Mouse (Mus musculus) telencephalon, adult 2 months (tissue): ENCODE results near the gene 1810010H24Rik.
A peak's percentile ranks its signal among the peaks of the same experiment; 100 is the strongest.
"Not testable (repeated sequence)": the region's sequence is repeated elsewhere in the genome, so short reads cannot be mapped to it uniquely, and the experiment has no call there.

Experiments
- DNase-seq: peaks from one replicate; pipeline ENCODE4 v3.0.0-alpha.2; 2011; ENCODE audit warnings: low read depth, low spot score

Gene 1810010H24Rik

GRCm38 (mm10) chr11:107012324-107013017 lies 13.0 kb upstream of the 1810010H24Rik start:
- peak; percentile 91 for DNase-seq

DNA sequence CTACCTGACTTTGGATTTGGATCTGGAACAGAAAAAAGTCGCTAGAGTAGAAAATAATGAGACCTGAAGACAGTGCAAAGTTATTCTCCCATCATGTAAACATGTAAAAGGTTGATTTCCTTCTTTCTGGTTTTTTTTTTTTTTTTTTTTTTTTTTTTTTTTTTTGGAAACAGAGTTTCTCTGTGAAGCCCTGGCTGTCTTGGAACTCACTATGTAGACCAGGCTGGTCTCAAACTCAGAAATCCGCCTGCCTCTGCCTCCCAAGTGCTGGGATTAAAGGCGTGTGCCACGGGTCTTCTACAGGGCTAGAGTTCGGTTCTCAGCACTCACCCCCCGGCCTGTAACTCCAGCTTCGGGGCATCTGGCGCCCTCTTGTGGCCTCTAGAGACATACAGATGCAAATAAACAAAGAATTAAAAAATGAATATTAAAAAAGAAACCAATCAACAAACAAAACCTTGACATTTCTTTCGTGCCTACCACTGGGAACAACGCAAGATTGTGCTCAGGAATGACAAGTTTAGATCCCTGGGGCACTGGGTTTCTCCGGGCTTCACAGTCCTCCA lies 11.4 kb upstream of the 1810010H24Rik start:
- DNase-seq, result no peak

GRCm38 (mm10) chr11:107014597-107015309 lies 10.7 kb upstream of the 1810010H24Rik start:
- no peak for DNase-seq

DNA sequence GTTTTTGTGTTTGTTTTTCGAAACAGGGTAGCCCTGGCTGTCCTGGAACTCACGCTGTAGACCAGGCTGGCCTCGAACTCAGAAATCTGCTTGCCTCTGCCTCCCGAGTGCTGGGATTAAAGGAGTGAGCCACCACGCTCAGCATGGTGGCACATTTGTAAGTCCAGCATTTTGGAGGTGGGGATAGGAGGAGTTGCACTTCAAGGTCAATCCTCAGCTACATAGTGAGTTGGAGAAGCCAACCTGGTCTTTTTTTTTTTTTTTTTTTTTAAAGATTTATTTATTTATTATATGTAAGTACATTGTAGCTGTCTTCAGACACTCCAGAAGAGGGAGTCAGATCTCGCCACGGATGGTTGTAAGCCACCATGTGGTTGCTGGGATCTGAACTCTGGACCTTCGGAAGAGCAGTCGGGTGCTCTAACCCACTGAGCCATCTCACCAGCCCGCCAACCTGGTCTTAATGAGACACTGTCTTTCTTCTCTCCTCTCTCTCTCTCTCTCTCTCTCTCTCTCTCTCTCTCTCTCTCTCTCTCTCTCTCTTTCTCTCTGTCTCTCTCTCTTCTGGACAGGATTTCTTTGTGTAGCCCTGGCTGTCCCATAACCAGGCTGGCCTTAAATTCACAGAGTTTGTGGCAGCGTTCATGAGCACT lies 9.8 kb upstream of the 1810010H24Rik start:
- not testable (repeated sequence) for DNase-seq

DNA sequence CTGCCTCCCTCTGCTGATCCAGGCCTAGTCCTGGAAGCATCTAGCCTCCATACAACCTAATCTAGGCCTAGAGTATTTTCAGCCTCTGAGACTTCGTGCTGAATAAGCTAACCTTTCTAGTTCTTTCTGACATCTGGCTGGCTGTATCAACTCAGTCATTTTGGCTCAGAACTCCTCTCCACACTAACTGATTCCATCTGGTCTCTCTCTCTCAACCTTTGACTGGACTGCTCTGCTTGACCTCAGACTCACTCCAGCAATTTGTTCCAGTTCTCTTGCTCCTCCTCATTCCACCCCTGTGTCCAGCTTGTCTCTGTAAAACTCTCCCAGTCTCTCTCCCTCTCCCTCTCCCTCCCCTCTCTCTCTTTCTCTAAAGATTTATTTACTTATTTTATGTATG lies 8.6 kb upstream of the 1810010H24Rik start:
- no peak for DNase-seq

DNA sequence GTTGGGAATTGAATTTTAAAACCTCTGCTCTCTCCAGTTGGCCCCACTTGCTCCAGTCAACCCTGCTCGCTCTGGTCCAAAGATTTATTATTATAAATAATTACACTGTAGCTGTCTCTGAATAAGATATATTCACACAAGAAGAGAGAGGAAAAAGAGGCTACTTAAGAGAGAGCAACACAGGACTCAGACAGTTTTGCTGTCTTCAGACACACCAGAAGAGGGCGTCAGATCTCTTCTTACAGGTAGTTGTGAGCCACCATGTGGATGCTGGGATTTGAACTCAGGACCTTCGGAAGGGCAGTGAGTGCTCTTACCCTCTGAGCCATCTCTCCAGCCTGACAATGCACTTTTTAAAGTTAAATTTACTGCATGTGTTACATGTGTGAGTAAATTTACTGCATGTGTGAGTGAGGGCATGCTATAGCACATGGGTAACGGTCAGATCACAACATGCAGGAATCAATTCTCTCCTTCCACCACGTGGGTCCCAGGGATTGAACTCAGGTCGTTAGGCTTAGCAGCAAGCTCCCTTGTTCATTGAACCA lies 8.1 kb upstream of the 1810010H24Rik start:
- no peak for DNase-seq

DNA sequence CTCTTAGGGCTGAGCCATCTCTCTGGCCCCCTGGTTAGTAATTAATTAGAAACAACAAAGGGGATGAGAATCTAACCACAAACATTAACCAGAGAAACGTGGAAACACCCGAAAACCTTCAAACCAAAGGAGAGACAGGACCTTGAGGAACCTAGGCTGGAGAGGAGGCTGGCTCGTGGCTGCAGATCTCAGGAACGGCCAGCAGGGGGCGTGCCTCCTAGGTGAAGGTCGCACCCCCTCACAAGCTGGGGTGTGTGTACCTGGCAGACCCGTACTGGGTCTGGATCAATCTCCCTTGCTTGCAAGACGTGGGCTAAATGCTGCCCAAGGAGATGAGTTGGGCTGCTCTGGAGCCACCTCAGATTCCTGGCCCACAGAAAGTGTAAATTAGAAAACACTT lies 6.9 kb upstream of the 1810010H24Rik start:
- no peak for DNase-seq

GRCm38 (mm10) chr11:107019318-107019717 lies 6.2 kb upstream of the 1810010H24Rik start:
- no peak for DNase-seq

DNA sequence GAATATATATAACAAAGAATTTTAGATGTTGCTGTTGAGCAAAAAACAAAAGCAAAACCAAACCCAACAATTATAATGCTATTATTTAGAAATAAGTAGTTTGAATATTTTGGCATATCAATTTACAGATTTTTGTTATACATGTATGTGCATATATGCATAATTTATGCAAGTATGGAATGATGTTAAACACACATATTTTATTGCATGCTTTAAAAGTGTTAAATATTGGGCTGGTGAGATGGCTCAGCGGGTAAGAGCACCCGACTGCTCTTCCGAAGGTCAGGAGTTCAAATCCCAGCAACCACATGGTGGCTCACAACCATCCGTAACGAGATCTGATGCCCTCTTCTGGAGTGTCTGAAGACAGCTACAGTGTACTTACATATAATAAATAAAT lies 5.8 kb upstream of the 1810010H24Rik start:
- DNase-seq, result not testable (repeated sequence)

DNA sequence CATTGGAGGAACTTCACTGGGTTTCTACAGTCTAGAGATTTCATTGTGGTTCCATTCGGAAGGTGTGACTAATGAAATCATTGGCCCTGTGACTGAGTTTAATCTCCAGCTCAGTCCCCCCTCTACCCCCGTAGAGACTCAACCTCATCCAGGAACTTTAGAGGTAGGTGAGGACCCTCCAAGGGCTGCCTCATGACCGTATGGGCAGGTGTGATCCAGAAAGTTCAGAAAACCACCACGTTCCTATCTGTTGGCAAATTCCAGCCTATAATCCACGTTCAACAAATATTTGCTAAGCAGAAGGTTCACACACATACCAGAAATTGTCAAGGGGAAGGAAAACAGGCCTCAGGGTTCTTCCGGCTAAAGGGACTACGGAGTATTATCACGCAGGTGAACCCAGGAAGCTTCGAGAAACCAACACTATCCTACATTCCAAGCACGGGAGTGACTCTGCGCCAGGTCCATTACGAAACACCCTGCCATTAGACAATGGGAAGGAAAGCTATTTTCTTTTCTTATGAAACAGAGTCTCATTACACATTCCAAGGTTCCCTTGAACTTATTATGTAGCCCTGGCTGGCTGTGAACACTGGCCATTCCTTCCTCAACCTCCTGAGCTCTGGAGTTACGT lies 3.3 kb upstream of the 1810010H24Rik start:
- DNase-seq, result no peak

- DNase-seq, result no peak
These were observed 1.1 kb upstream of the 1810010H24Rik start for GRCm38 (mm10) chr11:107024406-107024805.

DNA sequence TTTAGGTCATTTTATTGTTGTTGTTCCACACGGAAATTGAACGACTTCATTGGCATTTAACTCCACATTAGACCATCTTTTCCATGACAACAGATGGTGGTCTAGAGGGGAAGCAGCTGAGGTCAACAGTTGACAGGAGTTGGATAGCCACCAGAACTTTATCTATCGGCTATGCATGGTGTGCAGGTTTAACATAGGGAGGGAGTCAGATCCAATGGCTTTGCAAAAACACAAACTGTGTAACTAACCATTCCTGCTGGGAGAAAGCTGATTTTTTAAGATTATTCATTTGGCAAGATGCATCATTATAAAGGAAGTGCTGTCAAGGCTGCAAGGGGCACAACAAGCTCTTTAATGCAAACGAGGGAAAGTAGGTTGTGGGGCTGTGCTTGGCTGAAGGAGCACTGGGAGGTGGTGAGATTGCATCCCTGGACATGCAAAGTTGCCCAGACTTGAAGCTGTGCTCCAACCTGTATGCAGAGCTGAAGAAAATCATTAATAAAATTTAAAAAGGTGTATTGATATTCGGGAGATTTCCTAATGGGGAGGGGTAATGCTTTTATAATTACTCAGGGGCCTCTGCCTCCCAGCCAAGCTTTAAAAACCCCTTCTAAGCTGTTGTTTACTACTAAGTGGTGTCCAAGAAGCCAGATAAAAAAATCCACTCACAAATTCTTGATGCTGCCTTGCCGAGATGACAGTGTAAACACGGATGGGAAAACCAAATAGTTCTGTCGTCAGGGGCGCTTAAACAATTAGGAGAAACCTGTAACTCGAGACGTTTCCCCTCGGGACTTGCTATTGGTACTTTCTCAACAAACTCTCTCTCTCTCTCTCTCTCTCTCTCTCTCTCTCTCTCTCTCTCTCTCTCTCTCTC lies 1.3 kb downstream of the 1810010H24Rik start:
- no peak for DNase-seq

- peak; percentile 61 for DNase-seq
These were observed 2.2 kb downstream of the 1810010H24Rik start for GRCm38 (mm10) chr11:107027431-107028274.

- no peak for DNase-seq
These were observed 2.8 kb downstream of the 1810010H24Rik start for GRCm38 (mm10) chr11:107028275-107028618.

DNA sequence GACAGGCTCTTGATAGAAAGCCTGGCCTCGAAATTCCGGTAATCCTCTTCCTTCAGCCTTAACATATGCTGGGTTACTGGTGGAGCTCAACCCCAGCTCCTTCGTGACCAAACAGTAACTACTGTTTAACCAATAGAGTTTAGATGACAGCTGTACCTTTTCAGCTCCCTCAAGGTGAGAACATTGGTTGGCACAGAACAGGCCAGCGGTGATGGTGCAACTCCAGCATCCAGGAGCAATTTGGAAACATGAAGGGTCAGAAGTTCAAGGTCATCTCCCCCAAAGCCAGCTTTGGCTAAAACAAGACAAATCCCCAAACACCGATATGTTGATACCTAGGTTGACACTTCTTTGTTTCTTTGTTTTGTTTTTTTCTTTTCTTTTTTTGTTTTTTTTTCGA lies 3.3 kb downstream of the 1810010H24Rik start:
- no peak for DNase-seq

DNA sequence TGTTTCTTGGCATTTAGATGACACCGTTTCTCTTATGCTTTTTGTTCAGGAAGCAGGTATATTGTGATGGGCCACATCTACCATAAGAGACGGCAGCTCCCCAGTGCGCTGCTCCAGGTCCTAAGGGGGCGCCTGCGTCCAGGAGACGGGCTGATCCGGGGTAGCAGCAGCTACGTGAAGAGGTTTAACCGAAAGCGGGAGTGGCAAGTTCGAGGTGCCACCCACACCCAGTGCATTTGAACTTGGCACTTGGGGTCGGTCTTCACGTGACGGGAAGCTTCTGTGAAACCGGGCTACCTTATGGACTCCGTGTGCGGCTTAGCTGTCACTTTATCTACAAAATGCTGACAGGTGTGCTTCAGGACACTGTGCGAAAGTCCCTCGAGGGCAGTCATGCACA lies 4.1 kb downstream of the 1810010H24Rik start:
- no peak for DNase-seq

DNA sequence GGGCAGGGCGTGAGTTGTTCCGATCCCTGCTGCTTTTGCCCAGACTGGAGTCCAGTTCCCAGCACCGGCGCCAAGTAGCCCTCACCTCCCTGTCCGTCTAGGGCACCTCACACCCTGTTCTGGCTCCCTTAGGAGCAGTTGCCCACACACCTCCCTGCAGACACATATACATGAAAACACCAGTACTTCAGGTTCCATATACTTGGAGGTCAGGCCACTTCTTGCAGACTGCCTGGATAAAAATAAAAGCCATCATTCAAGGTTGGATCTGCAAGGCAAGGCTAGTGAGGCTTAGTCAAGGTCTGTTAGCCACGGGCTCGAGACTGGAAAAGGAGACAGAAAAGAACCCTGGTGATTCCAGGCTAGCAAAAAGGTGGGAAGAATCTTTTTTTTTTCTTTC lies 6.2 kb downstream of the 1810010H24Rik start:
- no peak for DNase-seq

GRCm38 (mm10) chr11:107034085-107034810 lies 8.8 kb downstream of the 1810010H24Rik start:
- no peak for DNase-seq

- DNase-seq, result no peak
These were observed 13.9 kb downstream of the 1810010H24Rik start for GRCm38 (mm10) chr11:107039417-107039816.
